Mouse (Mus musculus): Measurements from ENCODE around the gene Gm49366. TPM values are rescaled to one million over a fixed set of nuclear protein-coding genes. Genes with fewer than 3 reads are reported as not detected.
"Not testable (repeated sequence)": the region's sequence is repeated elsewhere in the genome, so short reads cannot be mapped to it uniquely, and the experiment has no call there.

The Gm49366 gene
- total RNA-seq, 4 experiments from 2014 or later, result 1.3 TPM; not detected in 3

DNA sequence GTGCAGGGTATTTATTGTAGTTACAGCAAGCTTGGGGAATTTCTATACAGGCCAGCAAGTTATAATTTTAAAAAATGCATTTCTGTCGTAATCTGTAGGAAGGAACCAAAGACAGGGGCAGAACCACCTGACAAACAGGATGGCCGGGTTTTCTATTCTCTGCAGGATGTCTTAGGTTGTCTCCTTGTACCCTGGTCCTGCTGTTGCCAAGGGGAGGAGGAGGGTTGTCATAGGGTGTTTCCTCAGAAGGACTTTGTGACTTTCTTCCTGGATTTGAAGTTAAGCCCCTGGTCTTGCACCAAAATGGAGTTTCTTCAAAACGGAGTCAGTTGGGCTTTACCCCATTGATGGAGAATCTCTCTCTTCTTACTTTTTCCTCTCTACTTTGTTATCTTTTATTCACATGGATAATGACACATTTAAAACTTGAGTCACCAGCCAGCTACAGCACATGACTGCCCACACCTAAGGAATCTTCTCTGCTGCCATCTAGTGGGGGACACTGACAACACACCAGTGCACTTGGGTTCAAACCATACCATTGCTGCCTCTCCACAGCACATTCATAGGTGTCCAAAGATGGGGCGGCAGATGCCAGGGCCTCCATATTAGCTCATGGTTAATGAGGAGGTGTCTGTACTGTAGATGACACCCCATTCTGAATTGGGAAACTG lies 7.9 kb upstream of the Gm49366 start:
- peak; percentile 50 to 63 for DNase-seq (ENCODE audit: low spot score in 2 of 2)

DNA sequence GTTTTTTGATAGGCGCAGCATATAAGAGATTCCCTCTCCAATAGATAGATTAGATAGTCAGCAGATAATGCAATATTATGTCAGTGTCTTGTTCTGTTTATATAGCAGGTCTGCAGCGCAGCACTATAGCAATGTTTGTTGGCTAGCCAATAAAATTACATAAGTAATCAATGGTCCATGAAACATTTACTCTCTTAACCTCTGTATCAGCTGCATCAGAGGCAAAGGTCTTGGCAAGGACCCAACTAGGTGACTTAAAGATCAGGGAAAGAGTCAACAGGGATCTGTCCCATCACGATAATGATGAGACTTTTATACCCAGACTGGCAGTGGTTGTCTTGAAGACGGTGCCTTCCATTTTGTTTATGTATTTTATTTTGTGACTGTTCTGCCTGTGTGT lies 5.9 kb upstream of the Gm49366 start:
- DNase-seq (ENCODE audit: low spot score in 2 of 2), result no peak

DNA sequence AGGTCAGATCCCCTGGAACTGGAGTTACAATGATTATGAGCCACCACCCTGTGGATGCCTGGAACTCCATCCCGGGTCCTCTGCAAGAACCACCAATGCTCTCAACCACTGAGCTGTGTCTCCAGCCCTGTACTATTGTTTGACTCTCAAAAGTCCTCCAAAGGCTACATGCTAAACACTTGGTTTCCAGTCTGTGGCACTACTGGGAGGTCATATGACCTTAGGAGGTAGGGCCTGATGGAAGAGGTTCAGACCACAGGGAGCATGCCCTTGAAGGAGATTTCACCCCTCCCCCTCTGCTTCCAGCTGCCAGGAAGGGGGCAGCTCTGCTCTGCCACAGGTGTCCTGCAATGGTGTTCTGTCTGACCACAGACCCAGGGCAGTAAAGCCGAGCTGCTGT lies 5.4 kb upstream of the Gm49366 start:
- DNase-seq (ENCODE audit: low spot score in 2 of 2), result not testable (repeated sequence)

DNA sequence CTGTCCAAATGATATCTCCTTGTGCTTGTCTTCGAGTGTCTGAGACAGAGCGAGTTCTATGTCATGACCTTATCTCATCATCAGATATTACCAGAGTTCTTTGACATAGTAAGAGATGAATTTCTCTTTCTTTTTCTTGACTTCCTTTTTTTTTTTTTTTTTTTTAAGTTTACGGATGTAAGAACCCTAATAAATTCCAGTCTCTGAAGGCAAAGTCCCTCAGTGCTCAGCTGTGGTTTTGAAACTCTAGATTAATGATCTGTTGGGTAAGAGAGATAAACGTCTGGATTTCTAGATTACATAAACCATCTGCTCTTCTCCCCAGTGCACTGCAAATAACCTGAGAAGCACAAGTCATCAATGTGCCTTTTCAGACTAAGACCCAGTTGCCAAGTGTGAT lies 4.6 kb upstream of the Gm49366 start:
- no peak for DNase-seq (ENCODE audit: low spot score in 2 of 2)

DNA sequence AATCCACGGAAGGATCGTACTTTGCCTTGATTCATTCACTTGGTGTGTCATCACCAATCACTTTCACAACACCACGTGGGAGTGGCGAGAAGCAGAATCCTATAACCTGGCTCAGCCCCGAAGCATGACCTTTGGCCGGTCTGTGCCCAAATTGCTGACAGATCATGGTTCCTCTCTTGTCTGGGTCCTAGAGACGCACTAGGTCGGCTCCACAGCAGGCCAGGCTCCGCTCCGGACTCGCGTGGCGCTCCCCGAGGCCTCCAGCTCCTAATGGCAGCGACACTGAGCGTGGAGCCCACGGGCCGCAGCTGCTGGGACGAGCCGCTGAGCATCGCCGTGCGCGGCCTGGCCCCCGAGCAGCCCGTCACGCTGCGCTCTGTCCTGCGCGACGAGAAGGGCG lies 494 bp upstream of the Gm49366 start, which contains the start of gene Acot4:
TSS of gene Acot4 (plus strand) at position 139 of the 400 bp plus-strand sequence.
- DNase-seq (ENCODE audit: low spot score in 2 of 2), result peak in 1 of 2 experiments; percentile 15

DNA sequence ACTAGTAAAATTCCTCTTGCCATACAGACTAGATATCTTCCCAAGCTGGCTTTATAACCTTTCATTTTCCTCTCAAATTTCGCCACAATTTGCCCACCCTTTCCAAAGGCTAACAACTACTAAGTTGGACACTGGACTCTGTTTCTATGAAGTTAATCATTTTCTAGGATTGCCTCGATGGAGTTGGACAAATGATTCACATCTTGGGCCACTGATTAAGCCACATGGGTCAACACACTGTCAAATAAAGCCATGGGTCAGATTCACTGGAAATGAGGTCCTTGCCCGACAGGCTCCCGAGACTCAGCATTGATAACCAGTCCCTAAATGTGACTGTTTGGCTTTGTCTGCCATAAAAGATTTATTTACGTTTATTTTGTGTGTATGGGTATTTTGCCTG lies 3.5 kb downstream of the Gm49366 start:
- no peak for DNase-seq (ENCODE audit: low spot score in 2 of 2)

DNA sequence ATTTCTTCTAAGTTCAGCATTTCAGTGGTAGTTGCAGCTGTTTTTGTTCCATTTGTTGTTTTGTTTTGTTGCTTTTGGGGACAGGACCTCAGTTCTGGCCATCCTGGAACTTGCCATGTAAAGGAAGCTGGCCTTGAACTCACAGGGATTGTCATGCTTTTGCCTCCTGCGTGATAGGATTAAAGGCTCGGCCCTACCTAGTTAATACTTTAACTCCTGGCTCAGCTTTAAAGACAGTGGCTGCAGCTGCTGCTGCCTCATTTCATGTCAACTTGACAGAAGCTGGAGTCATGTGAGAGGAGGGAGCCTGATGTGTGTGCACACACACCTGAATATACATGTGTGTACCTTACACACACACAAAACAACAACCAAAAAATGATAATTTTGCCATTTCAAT lies 5.3 kb downstream of the Gm49366 start:
- no peak for DNase-seq (ENCODE audit: low spot score in 2 of 2)

DNA sequence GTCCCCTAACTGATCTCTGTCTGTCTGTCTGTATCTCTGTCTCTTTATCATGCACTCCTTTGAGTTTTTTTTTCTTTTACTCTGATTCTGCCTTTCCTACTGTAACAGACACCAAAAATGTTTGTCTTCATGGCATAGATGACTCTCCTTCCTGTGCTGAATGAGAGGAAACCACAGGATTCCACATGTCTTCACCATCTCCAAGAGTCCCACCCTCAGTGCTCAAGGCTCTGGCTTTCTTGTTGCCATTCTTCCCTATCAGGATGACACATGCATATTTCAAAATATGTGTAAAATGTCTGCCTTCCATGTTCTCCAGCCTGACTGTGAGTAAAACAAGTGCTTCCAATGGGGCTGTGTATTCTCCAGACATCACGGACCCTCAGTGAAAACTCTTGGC lies 8.2 kb downstream of the Gm49366 start:
- no peak for DNase-seq (ENCODE audit: low spot score in 2 of 2)

DNA sequence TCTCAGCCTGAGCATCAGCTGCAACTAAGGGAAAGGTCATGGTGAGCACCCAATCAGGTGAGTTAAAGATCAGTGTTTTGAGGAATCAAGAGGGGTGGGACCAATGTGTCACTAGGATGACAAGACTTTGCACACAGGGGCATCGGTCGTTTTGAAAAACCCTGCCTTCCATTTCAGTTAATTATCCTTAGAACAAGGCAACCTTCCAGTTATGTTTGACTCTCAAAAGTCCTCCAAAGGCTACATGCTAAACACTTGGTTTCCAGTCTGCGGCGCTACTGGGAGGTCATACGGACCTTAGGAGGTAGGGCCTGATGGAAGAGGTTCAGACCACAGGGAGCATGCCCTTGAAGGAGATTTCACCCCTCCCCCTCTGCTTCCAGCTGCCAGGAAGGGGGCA lies 12.0 kb downstream of the Gm49366 start:
- not testable (repeated sequence) for DNase-seq (ENCODE audit: low spot score in 2 of 2)

DNA sequence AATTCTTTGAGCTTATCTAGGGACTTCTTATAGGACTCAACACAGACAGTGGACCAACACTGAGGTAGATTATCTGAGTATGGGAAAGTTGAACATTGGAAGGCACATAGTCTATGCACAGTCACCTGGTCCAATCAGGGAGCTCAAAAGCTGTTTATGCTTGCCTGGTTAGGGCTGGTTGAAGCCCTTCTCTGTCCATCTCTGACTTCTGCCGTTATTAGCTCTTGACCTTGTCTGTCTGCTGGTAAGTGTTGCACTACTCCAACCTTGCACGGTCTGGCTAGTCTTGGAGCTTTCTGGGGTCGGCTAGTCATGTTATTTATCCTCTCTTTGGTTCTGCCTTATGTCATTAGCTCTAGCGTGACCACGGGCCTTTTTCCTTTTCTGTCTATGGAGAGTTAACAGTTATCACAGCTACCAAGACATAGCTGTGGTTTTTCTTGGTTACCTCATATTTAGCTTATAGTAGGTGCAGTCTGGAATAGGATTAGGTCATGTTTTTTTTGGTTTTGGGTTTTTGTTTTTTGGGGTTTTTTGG lies 13.3 kb downstream of the Gm49366 start, which contains the start of gene Acot3:
TSS of gene Acot3 (plus strand) at position 208 of the 538 bp plus-strand sequence.
- no peak for DNase-seq (ENCODE audit: low spot score in 2 of 2)

DNA sequence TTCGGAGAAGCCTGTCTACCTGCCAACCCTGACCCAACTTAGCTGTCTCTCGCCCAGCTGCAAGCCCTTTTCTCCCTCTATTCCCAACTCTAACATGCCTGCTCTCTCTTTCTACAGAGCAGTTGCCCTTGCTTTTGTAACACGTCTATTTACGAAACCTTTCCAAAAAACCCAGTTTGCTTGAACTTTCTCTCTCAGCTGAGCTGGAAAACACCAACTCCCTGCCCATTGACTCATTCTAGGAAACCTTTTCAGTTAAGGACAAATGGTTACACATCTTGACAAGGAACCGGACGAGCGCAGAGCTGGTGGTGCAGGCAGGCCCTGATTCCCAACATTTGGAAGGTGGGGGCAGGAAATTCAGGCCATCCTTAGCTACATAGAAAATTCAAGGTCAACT lies 13.9 kb downstream of the Gm49366 start:
- DNase-seq (ENCODE audit: low spot score in 2 of 2), result no peak

DNA sequence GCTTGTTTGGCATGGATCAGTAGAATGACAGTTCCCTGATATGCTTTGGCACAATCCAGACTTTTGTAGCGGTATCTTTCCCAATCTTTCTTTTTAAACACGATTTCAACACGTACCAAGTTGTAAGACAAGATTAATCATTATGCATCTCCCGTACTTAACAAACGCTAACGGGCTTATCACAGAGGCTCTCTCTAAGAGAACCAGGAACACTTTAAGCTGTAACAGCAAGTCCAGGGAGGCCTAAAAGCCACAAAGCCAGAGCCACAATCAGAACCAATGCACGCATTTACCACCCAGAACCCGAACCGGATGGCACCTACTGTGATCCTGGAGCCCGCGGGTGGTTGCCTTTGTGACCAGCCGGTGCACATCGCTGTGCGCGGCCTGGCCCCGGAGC lies 14.4 kb downstream of the Gm49366 start:
- peak in 1 of 2 experiments; percentile 13 for DNase-seq (ENCODE audit: low spot score in 2 of 2)

DNA sequence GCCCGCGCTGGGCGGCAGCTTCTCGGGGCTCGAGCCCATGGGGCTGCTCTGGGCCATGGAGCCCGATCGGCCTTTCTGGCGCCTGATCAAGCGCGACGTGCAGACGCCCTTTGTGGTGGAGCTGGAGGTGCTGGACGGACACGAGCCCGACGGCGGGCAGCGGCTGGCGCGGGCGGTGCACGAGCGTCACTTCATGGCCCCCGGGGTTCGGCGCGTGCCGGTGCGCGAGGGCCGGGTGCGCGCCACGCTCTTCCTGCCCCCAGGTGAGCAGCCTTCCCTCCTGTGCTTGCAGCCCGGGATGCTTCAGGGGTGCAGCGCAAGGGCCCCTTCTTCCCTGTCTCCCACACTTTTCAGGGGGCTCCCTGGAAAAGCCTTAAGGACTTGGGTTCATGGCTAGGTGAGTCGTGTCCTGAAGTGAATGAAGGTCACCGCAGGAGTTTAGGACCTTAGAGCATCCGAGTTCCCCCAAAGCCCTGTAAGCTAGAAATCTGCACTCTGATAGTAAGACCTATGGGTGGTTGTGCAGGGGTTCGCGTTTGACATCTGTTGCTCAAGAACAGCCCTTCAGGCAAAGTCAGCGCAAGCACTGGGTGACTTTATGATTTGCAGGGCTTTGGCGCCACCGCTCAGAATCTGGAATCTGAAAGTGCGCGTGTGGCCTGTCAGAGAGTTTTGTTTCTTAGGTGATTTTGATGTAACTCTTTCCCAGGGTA lies 15.1 kb downstream of the Gm49366 start:
- no peak for DNase-seq (ENCODE audit: low spot score in 2 of 2)

DNA sequence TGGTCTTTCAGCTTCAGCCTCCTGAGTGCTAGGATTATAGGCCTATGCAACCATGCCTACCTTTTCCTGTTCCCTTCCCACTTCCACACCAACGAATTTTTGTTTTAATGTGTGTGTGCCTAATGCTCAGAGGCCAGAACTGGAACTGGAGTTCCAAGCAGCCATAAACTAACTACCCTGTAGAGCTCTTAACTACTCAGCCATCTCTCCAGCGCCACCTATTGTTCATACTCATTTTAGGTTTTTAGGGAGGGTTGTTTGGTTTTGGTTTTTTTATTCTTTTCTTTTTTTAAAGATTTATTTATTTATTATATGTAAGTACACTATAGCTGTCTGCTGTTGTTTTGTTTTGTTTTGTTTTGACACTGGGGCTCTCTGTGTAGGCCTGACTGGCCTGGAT lies 22.2 kb downstream of the Gm49366 start:
- no peak for DNase-seq (ENCODE audit: low spot score in 2 of 2)

DNA sequence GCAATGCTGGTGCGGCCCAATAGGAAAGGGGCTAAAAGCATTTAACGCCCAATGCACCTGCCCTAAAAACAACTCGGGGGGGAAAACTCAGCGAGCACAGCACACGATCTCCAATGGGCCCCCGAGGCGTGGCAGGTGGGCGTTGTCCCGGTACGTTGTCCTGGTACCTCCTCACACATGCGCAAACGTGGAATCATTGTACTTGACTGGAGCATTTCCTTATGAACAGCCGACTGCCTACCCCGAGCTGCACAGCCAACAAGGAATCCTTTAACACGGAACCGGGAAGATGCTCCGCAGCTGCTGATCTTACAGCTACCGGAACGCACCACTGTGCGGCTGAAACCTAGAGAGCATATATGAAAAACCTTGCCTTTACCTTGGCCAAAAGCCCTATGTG lies 23.6 kb downstream of the Gm49366 start:
- DNase-seq (ENCODE audit: low spot score in 2 of 2), result no peak

DNA sequence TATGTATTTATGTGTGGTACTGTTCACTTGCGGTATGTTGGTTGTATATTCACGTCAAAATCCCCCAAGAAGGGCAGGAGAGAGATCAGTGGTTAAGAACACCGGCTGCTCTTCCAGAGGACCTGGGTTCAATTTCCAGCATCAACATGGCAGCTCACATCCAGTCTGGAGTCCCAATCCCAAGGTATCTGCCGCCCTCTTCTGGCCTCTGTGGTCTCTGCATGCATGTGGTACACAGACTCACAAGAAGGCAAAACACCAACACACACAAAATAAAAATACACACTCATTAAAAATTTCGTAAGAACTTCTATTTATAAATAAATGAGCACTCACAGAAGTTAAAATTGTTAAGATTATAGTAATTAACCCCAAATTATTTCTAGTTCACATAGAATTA lies 24.5 kb downstream of the Gm49366 start:
- DNase-seq (ENCODE audit: low spot score in 2 of 2), result no peak

DNA sequence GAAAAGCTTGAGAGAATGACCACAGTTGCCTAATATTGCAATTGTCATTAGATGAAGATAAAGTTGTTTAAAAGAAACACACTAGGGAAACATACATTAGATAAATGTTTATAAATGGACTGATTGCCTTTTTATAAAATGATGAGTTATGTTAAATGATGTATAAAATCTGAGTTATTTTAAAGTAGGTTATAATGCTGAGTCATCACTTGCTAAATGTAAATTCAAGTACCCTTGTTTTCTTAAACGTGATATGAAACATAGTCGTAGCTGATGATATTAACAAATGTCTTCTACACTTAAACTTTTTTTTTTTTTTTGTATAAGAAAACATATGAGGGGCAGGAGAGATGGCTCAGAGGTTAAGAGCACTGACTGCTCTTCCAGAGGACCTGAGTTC lies 25.1 kb downstream of the Gm49366 start:
- no peak for DNase-seq (ENCODE audit: low spot score in 2 of 2)

DNA sequence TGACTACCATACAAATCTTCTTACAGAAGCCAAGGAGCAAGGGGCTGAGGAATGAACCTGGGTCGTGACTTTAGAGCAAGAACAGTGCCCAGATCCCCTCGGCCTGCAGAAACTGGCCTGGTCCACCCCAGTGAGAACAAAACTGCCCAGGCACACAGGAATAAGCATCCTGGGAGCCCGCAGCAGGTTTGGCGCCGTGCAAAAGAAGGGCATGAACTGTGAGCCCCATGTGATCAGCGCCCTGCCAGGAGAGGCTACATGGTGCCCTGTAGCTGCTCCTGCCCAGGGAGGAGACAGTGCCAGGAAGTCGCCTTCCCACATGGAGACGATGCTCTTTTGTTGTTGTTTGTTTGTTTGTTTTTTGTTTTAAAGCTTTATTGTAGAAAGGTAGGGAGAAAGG lies 25.9 kb downstream of the Gm49366 start:
- no peak for DNase-seq (ENCODE audit: low spot score in 2 of 2)

DNA sequence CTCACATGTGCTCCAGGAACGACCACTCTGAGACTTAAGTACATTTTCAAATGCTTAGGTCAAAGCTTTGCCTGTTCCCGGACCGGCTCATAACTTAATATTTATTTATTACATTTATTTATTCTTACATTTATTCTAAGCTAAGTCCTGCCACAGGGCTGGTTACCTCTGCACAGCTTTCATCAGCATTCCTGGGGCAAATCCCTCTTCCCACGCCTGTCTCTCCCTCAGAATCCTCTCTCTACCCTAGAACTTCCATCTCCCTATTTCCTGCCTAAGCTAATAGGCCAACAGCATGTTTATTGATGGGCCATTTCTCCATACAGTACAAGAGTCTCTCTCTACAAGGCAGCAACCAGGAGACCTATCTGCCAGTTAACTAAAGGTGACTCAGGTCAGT lies 29.0 kb downstream of the Gm49366 start:
- no peak for DNase-seq (ENCODE audit: low spot score in 2 of 2)

DNA sequence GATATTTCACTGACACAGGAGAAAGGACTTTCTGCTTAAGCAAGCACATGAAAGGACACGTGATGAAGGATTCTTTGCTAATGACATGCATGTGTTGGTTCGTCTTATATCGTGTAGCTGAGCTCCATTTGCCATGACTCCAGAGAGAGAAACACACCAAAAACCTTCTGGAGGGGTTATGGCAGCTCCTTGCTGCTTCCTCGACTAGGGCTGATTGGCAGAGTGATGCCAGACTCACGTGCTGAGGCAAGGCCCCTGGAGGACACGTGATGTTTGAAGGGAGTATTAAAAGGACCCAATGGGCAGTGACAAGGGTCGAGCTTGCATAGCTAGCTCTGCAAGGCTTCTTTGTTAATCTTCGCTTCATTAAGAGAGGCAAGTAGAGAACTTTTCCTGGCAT lies 29.6 kb downstream of the Gm49366 start:
- DNase-seq (ENCODE audit: low spot score in 2 of 2), result no peak

DNA sequence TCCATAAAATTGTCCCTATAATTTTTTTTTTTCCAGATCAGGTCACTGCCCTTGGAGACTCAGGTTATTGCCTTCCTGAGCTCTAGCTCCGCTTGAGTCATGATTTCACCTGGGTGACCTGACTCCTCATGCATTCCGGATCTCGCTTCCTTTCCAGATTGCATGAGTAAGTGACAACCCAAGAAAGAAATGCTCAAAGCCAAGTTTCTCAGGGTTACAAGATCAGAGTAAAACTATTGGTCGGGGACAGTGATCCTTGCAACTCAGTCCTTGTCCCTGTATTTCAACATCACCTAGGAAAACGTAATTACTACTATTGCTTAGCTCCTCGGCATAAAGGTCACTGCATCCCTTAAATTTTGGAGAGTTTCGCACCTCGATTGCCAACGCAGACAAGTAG lies 30.3 kb downstream of the Gm49366 start, which contains the start of gene Acot5:
TSS of gene Acot5 (plus strand) at position 340 of the 400 bp plus-strand sequence.
- DNase-seq (ENCODE audit: low spot score in 2 of 2), result no peak

DNA sequence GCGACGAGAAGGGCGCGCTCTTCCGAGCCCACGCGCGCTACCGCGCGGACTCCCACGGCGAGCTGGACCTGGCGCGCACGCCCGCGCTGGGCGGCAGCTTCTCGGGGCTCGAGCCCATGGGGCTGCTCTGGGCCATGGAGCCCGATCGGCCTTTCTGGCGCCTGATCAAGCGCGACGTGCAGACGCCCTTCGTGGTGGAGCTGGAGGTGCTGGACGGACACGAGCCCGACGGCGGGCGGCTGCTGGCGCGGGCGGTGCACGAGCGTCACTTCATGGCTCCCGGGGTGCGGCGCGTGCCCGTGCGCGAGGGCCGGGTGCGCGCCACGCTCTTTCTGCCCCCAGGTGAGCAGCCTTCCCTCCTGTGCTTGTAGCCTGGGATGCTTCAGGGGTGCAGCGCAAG lies 30.8 kb downstream of the Gm49366 start:
- DNase-seq (ENCODE audit: low spot score in 2 of 2), result peak; percentile 18 to 36

DNA sequence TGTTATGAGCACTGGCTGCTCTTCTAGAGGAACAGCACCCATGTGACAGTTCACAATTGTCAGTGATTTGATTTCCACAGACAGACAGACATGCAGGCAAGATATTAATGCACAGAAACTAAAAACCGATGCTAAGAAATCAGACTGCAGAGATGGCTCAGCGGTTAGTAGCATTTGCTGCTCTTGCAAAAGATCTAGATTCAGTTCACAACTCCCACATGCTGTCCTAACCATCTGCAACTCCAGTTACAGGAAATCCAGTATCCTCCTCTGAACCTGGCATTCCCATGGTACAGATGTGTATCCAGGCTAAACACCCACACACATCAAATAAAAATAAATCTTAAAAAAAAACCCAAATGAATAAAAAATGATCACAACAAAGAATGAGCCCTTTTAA lies 33.0 kb downstream of the Gm49366 start:
- DNase-seq (ENCODE audit: low spot score in 2 of 2), result peak in 1 of 2 experiments; percentile 56
